Mouse (Mus musculus): Measurements from ENCODE around the gene Prr23a1. TPM values are rescaled to one million over a fixed set of nuclear protein-coding genes. Genes with fewer than 3 reads are reported as not detected.
"Not testable (repeated sequence)": the region's sequence is repeated elsewhere in the genome, so short reads cannot be mapped to it uniquely, and the experiment has no call there.

Gene Prr23a1
- not detected in 2 replicates for polyA plus RNA-seq (2012; rRNA removed)

DNA sequence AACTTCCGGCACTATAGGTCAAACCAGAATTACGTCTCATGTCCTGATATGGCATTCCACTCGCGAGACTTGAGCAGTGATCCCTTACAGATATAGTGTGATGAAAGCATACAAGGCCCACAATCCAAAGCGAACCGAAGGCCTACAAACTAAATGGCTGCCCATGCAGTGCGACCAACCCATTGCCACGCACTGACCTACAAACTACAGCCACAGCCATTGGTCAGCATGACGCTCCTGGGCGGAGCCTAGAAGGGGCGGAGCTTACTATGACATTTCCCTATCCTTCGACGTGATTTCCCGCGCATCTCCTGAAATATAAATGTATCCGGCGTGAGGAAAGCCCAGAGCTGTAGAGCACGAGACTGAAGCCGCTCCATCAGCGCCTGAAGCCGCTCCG is at the start of gene Prr23a1:
Gene Prr23a1, plus strand, starts transcription at position 387 of the 400 bp plus-strand sequence.
- WGBS, result 63% methylated on average over 22 of the region's 22 CpGs

GRCm38 (mm10) chr9:98799021-98799420 is 43.3 kb upstream of the Prr23a1 start:
- DNase-seq, result no peak
- H3K4me1 ChIP-seq (replicated peaks; ENCODE audit: control insufficient read depth, insufficient read depth, low read length), result no peaks in the 10 kb centered on the region
- H3K27ac ChIP-seq (ENCODE audit: control insufficient read depth, insufficient read depth, low read length), result no peak overlapping the region
- 93% methylated on average over 1 of the region's 1 CpGs for WGBS
- no peaks in the 10 kb centered on the region for H3K36me3 ChIP-seq (ENCODE audit: control insufficient read depth, insufficient read depth, low read length)
- no peak overlapping the region for H3K4me3 ChIP-seq (ENCODE audit: control insufficient read depth, insufficient read depth, low read length)
- TF ChIP-seq CTCF (IDR thresholded peaks at IDR 0.05; ENCODE audit: borderline replicate concordance, control insufficient read depth, extremely low read depth, insufficient read depth, low read length, poor library complexity) (no peak), POLR2A (IDR thresholded peaks at IDR 0.05; ENCODE audit: control insufficient read depth, extremely low read depth, insufficient read depth, low read length, poor library complexity) (no peak)
- no peaks in the 10 kb centered on the region for H3K27me3 ChIP-seq (ENCODE audit: control insufficient read depth, insufficient read depth, low read length)

More for the DNA sequence above, at the start of gene Prr23a1:
- TF ChIP-seq POLR2A (IDR thresholded peaks at IDR 0.05; ENCODE audit: control insufficient read depth, extremely low read depth, insufficient read depth, low read length, poor library complexity) (no peak), CTCF (IDR thresholded peaks at IDR 0.05; ENCODE audit: borderline replicate concordance, control insufficient read depth, extremely low read depth, insufficient read depth, low read length, poor library complexity) (no peak)
- H3K36me3 ChIP-seq (ENCODE audit: control insufficient read depth, insufficient read depth, low read length), result no peaks in the 10 kb centered on the region
- no peak for DNase-seq
- no peaks in the 10 kb centered on the region for H3K27me3 ChIP-seq (ENCODE audit: control insufficient read depth, insufficient read depth, low read length)
- no peaks in the 10 kb centered on the region for H3K4me1 ChIP-seq (replicated peaks; ENCODE audit: control insufficient read depth, insufficient read depth, low read length)
- H3K27ac ChIP-seq (ENCODE audit: control insufficient read depth, insufficient read depth, low read length), result no peak within 1 kb of the TSS
- no peak within 1 kb of the TSS for H3K4me3 ChIP-seq (ENCODE audit: control insufficient read depth, insufficient read depth, low read length)

DNA sequence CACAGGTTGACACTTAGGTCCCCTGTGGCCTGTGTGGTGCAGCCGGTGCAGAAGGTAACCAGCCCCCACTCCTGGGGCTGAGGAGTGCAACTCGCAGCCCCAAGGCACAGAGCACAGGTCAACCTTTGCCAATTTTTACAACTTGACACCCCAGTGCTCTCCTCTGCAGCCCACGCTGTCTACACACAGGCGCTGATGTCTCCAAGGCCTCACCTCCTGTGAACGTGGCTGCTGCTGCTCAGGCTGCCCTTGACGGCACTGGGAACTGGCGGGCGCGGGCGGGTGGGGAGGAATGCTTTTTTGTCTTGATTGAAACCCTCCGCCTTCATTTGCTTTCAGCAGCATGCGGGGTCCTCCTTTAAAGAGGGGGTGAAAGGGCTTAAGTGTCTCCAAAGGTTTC is 38.3 kb upstream of the Prr23a1 start:
- DNase-seq, result no peak
- 82% methylated on average over 12 of the region's 12 CpGs for WGBS
- Histone ChIP-seq H3K36me3 (ENCODE audit: control insufficient read depth, insufficient read depth, low read length) (no peaks in the 10 kb centered on the region), H3K4me1 (replicated peaks; ENCODE audit: control insufficient read depth, insufficient read depth, low read length) (no peaks in the 10 kb centered on the region), H3K27me3 (ENCODE audit: control insufficient read depth, insufficient read depth, low read length) (no peaks in the 10 kb centered on the region), H3K4me3 (ENCODE audit: control insufficient read depth, insufficient read depth, low read length) (no peak overlapping the region), H3K27ac (ENCODE audit: control insufficient read depth, insufficient read depth, low read length) (no peak overlapping the region)
- TF ChIP-seq CTCF (IDR thresholded peaks at IDR 0.05; ENCODE audit: borderline replicate concordance, control insufficient read depth, extremely low read depth, insufficient read depth, low read length, poor library complexity) (no peak), POLR2A (IDR thresholded peaks at IDR 0.05; ENCODE audit: control insufficient read depth, extremely low read depth, insufficient read depth, low read length, poor library complexity) (no peak)

GRCm38 (mm10) chr9:98805511-98805910 is 36.8 kb upstream of the Prr23a1 start:
- H3K4me3 ChIP-seq (ENCODE audit: control insufficient read depth, insufficient read depth, low read length), result no peak overlapping the region
- no peaks in the 10 kb centered on the region for H3K4me1 ChIP-seq (replicated peaks; ENCODE audit: control insufficient read depth, insufficient read depth, low read length)
- no peak for DNase-seq
- no peak for TF ChIP-seq POLR2A (IDR thresholded peaks at IDR 0.05; ENCODE audit: control insufficient read depth, extremely low read depth, insufficient read depth, low read length, poor library complexity)
- TF ChIP-seq CTCF (IDR thresholded peaks at IDR 0.05; ENCODE audit: borderline replicate concordance, control insufficient read depth, extremely low read depth, insufficient read depth, low read length, poor library complexity), result no peak
- H3K27ac ChIP-seq (ENCODE audit: control insufficient read depth, insufficient read depth, low read length), result no peak overlapping the region
- no peaks in the 10 kb centered on the region for H3K36me3 ChIP-seq (ENCODE audit: control insufficient read depth, insufficient read depth, low read length)
- no peaks in the 10 kb centered on the region for H3K27me3 ChIP-seq (ENCODE audit: control insufficient read depth, insufficient read depth, low read length)
- 90% methylated on average over 15 of the region's 15 CpGs for WGBS

- no peak for TF ChIP-seq POLR2A (IDR thresholded peaks at IDR 0.05; ENCODE audit: control insufficient read depth, extremely low read depth, insufficient read depth, low read length, poor library complexity)
- TF ChIP-seq CTCF (IDR thresholded peaks at IDR 0.05; ENCODE audit: borderline replicate concordance, control insufficient read depth, extremely low read depth, insufficient read depth, low read length, poor library complexity), result no peak
These were observed 36.4 kb upstream of the Prr23a1 start for GRCm38 (mm10) chr9:98805934-98806333.

DNA sequence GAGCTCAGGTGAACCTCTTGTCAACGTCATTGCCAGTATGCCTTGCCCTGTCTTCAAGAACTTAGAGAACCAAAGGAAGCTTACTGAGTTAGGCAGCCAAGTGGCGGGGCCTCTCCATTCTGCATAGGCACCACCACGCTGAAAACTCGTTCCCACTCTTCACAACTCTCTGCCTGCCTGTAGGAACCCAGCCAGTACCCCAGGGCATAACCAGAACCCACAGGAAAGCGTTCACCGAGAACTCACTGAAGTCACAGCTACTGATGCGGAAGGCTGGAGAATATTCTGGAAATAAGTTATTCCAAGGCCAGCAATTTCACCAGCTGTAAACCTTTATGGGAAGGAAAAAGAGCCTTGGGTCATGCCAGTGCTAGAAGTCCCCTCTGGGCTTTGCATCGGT is 34.7 kb upstream of the Prr23a1 start:
- no peak overlapping the region for H3K4me3 ChIP-seq (ENCODE audit: control insufficient read depth, insufficient read depth, low read length)
- H3K27me3 ChIP-seq (ENCODE audit: control insufficient read depth, insufficient read depth, low read length), result no peaks in the 10 kb centered on the region
- WGBS, result 85% methylated on average over 8 of the region's 8 CpGs
- no peak overlapping the region for H3K27ac ChIP-seq (ENCODE audit: control insufficient read depth, insufficient read depth, low read length)
- no peaks in the 10 kb centered on the region for H3K4me1 ChIP-seq (replicated peaks; ENCODE audit: control insufficient read depth, insufficient read depth, low read length)
- DNase-seq, result no peak
- H3K36me3 ChIP-seq (ENCODE audit: control insufficient read depth, insufficient read depth, low read length), result no peaks in the 10 kb centered on the region
- no peak for TF ChIP-seq POLR2A (IDR thresholded peaks at IDR 0.05; ENCODE audit: control insufficient read depth, extremely low read depth, insufficient read depth, low read length, poor library complexity)
- TF ChIP-seq CTCF (IDR thresholded peaks at IDR 0.05; ENCODE audit: borderline replicate concordance, control insufficient read depth, extremely low read depth, insufficient read depth, low read length, poor library complexity), result no peak

More at GRCm38 (mm10) chr9:98805934-98806333, 36.4 kb upstream of the Prr23a1 start:
- WGBS, result 69% methylated on average over 3 of the region's 3 CpGs
- Histone ChIP-seq H3K27ac (ENCODE audit: control insufficient read depth, insufficient read depth, low read length) (no peak overlapping the region), H3K4me3 (ENCODE audit: control insufficient read depth, insufficient read depth, low read length) (no peak overlapping the region), H3K27me3 (ENCODE audit: control insufficient read depth, insufficient read depth, low read length) (no peaks in the 10 kb centered on the region), H3K36me3 (ENCODE audit: control insufficient read depth, insufficient read depth, low read length) (no peaks in the 10 kb centered on the region), H3K4me1 (replicated peaks; ENCODE audit: control insufficient read depth, insufficient read depth, low read length) (no peaks in the 10 kb centered on the region)
- DNase-seq, result no peak

DNA sequence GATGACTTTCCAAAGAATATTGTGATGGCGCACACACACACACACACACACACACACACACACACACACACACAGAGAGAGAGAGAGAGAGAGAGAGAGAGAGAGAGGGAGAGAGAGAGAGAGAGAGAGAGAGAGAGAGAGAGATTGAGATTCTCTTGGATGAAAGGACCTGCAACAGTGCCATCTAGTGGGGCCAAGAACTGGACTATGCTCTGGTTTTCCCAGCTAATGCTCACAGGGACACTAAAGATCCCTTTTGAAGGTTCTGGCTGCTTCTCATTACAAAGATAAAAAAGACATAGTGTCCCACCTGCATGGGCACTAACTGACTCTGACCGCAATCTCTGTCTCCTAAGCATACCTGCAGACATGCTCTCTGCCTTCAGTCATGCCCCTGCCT is 32.8 kb upstream of the Prr23a1 start:
- not testable (repeated sequence) for H3K27ac ChIP-seq (ENCODE audit: control insufficient read depth, insufficient read depth, low read length); H3K4me3 ChIP-seq (ENCODE audit: control insufficient read depth, insufficient read depth, low read length); H3K36me3 ChIP-seq (ENCODE audit: control insufficient read depth, insufficient read depth, low read length); DNase-seq; H3K4me1 ChIP-seq (replicated peaks; ENCODE audit: control insufficient read depth, insufficient read depth, low read length); H3K27me3 ChIP-seq (ENCODE audit: control insufficient read depth, insufficient read depth, low read length)
- WGBS, result 78% methylated on average over 2 of the region's 2 CpGs

Data from thymus, adult 2 months (tissue).